Mouse (Mus musculus) left cerebral cortex, postnatal 25 days (tissue): ENCODE data around the gene Adgra3. TPM values are rescaled to one million over a fixed set of nuclear protein-coding genes. Genes with fewer than 3 reads are reported as not detected.

ENCODE experiments used
- DNase-seq, 2 experiments: peaks; one replicate each; pipeline ENCODE4 v3.0.0; 2022; ENCODE audit warnings: low spot score in 2 of 2, mixed read lengths in 1 of 2
- intact Hi-C: fragments of 180-260 bp; cut with DNase I; formaldehyde crosslinking; loops from one replicate; pipeline ENCODE4 v1.15.1; 2025
- total RNA-seq, 2 experiments: library from RNA; stranded (reverse); gene quantifications; 2 replicates each; pipeline ENCODE4 v1.2.3; 2021

The Adgra3 gene
- 10 to 100 TPM; 22.8 to 27.4 TPM for total RNA-seq

GRCm38 (mm10) chr5:50058421-50059286, at the start of gene Adgra3:
Gene Adgra3, minus strand, starts transcription at chr5:50059006.
- intact Hi-C loops = loop anchor here (5.0 kb wide), 1 partner anchor 159 kb away; no protein-coding TSS in a partner anchor
- DNase-seq = peak; percentile 20 to 41

DNA sequence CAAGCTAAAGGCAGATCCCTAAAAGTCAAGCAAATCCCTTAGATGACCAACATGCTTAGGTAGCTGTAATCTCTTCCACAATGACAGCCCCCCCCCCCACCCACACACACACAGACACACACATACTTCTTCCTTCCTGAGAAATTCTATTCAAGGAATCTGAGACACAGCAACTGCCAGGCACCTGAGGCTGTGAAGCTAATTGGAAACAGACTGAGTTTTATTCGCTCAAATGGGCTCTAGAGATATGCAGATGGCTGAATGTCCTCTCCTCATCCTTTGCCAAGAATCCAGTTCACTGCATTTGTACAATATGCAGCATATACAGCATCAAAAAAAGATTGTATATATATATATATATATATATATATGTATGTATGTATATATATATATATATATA, 24.6 kb upstream of the Adgra3 start:
- DNase-seq = peak in 1 of 2 experiments; percentile 8
- intact Hi-C loops = no loop called here

- peak in 1 of 2 experiments; percentile 47 for DNase-seq
- intact Hi-C loops = no loop called here
Measured at GRCm38 (mm10) chr5:50074245-50074644, 15.4 kb upstream of the Adgra3 start.

DNA sequence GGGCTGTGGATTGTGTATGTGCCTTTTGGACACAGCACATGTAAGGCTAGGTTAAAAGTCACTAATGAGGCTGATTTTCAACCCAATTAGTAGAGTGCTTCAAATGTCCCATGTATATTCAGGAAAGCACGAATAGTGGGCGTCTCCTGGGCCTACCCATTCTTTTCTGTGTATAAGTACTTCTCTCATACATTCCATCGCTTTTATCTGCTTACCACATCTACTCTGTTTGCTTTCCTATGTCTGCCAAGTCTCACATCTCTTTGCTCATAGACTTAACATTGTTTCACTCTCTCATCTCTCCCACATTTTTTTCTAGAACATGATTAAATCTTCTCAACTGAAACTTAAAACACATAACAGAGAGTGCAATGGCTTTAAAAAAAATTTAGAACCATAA, 5.4 kb upstream of the Adgra3 start:
- DNase-seq = no peak
- intact Hi-C loops = no loop called here

- intact Hi-C loops = loop anchor here (5.0 kb wide), 1 partner anchor 158 kb away; no protein-coding TSS in a partner anchor
- DNase-seq = no peak
Measured at GRCm38 (mm10) chr5:50059586-50059985, 780 bp upstream of the Adgra3 start.

DNA sequence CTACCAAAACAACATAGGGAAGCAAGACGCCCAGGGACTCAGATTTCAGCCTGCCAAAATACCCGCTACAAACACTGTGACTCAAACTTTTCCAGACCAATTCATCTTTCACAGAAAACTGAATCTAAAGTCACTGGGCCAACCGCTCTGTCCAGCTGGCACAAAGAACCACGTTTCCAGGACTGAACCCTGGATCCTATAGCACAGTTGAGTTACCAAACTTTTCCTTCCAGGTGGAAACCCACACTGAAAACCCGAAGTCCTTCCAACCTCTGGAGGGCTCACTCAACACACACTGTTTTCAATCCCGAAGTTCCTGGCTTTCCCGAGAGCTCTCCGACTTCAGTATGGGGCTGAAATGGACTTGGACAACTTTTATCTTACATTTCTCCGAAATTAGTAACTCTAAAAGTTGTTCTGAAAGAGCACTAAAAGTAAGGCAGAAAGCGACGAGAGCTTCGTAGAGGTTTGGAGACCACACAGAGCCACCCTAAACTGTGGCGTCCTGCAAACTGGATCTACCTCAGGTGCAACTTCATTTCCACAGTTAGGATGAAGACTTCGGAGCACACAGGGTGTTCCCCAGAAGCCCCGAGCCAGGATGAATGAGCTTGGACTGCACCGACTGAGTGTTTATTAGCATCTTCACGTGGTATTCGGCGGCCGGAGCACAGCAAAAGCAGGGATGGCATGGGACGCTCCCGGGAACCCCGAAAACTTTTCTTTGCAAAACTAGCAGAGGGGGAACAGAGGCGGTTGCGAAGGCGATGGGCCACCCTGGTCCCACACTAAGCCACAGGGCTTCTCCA, 990 bp downstream of the Adgra3 start:
- intact Hi-C loops = loop anchor here (5.0 kb wide), 1 partner anchor 159 kb away; no protein-coding TSS in a partner anchor

DNA sequence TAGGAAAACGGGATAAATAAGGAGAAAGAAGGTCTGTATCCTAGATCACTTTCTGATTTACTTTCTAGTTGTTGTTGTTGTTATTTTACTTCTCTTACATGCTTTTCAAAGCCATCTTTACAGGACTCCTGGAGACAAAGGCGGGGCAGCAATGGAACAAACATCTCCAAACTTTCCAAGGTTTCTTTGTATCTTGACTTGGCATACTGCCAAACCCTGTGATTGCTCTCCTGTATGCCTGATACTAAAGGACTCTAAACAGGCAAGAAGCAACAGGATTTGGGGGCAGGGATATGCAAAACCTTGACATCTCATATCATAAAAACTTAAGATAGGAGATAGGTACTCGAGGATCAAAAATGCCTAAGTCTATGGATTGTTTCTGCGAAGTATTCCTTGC, 6.3 kb downstream of the Adgra3 start:
- DNase-seq = no peak
- intact Hi-C loops = no loop called here

More for the DNA sequence above, 990 bp downstream of the Adgra3 start:
- no peak for DNase-seq

- intact Hi-C loops = no loop called here
- DNase-seq = no peak
Measured at GRCm38 (mm10) chr5:50050668-50051425, 8.0 kb downstream of the Adgra3 start.

DNA sequence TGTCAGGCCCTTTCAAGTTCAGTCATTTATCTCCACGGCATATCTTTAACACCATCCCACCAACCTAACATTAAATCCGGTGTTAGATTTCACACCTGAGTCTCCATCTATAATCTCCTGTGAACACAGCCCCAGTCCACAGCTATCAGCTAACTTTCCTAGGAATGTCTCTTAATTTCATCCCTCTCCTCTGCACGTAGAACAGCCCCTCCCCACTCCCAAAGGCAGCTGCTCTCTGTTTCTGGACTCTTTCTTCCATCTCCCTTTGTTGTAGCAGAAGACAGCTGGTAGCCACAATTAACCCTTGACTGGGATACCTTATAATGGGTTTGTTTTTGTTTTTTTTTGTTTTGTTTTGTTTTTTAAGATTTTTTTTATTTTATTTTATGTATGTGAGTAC, 8.8 kb downstream of the Adgra3 start:
- DNase-seq = no peak
- intact Hi-C loops = no loop called here

- intact Hi-C loops = no loop called here
- DNase-seq = no peak
Measured at GRCm38 (mm10) chr5:50049506-50049905, 9.3 kb downstream of the Adgra3 start.

DNA sequence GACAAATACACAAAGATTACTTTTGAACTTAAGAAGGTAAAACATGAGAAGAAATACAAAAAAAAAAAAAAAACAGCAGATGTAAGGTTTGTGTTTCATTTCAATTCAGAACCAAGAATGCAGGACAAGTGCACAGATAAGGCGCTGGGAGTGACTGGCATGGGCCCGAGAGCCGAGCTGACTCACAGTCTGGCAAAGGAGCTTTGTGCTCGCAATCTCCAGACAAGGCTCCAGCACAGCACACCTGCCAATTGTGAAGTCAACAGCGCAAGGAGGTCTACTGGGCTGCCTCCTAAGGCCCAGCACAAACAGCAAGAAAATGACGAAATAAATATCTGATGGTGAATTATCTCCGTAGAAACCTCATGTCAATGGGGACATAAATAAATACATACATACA, 9.8 kb downstream of the Adgra3 start:
- intact Hi-C loops = no loop called here
- peak in 1 of 2 experiments; percentile 15 for DNase-seq

DNA sequence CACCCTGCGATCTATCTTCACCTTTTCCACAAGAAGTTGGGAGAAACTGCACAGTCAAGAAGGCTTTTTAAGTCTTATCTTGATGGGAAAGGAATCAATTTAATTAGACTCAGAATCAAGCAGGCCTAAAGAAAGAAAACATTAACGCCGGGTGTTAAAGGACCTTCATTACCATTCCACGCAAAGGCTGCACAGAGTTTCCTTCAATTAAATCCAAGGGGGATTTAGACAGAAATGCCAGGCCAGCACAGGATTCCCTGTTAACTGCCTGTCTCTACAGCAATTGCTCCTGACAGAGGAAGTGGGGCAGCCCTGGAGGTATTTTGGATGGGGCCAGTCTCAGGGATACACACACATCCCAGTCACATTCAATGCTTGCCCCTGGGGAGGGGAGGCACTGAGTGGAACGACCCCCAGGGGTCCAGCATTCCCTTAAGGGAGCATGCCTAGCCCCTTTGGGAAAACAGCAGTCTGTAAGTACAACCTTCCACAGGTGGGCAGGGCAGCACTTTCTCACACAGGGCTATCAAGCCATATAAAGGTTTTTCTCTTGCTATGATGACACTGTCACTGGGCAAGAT, 10.4 kb downstream of the Adgra3 start:
- intact Hi-C loops = no loop called here

DNA sequence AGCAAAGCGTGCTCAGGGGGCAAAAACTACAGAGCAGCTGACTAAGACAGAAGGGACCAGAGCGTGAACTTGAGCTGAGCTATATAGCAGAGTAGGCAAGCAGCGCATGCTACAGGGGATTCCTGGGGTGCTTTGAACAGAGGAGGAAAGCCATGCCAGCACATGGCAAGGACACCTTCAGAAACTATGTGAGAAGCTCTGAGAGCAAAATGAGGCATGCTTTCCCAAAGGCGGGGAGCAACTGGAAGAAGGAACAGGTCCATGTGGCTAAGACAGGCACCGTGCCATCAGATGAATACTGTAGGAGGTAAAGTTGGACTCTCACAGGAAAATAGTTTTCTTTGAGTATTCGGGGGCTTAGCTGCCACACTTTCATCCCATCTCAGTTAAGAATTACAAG, 13.6 kb downstream of the Adgra3 start:
- intact Hi-C loops = no loop called here
- DNase-seq = peak in 1 of 2 experiments; percentile 31

More for the DNA sequence above, 10.4 kb downstream of the Adgra3 start:
- DNase-seq = no peak

DNA sequence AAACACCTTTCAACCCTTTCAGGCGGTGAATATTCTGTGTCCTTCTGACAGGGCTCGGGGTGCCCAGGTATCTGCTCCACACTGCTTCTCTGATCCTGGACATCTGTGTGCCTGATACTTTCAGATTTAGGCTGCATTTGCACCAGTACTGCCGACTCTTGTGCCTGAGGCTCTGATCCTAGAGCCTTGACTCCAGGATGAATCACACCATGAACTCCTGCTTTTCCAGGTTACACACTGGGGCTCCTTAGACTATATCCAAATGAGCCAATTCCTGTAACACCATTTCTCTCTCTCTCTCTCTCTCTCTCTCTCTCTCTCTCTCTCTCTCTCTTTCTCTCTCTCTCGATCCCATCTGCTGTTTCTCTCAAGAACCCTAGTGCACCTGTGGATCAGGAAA, 15.1 kb downstream of the Adgra3 start:
- intact Hi-C loops = no loop called here

DNA sequence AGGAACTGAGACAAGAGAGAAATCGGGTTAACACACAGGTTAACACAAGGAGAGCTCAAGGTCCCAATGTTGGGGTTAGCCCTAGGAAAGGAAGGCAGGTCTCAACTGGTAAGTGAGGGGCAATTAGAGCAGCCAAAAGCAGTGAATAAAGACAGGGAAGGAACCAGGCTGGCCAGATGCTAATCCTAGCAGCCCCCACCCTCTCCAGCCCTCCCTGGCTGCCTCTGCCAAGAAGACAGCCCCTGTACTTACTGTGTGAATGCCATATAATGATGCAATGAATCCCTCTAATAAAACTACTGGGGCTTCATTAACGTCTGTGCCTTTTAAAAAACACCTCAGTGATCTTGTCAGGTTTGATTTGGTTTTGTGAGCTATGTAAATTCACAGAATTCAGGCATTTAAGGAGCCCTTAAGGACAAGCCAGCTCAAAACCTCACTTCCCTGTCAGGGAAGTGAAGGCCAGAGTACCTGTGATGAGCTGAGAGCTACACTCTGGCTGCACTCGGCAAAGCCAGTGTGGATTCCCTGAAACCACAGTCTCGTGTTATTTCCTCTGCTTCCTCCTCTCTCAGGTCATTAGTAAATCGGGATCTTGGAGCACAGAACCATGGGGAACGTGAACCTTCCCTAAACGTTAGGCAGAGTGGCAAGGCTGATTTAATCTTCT, 16.4 kb downstream of the Adgra3 start:
- intact Hi-C loops = no loop called here
- DNase-seq = no peak

More for the DNA sequence above, 15.1 kb downstream of the Adgra3 start:
- no peak for DNase-seq

DNA sequence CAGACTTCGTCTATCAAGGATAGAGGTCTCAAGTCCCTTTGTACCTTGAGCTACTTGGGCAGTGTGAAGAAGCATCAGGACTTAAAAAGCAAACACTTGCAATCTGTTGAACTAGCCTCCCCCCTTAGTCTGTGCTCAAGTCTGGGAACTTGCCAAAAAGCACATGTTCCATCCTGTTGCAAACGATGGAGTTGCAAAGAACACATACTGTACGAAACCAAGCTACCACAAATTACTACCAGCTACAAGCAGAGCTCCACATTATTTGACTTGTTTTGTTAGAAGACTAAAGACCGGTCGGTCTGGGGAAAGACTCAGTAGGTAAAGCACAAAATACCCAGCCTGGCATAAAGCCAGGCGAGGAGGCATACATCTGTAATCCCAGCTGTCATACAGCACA, 19.3 kb downstream of the Adgra3 start:
- no peak for DNase-seq
- intact Hi-C loops = no loop called here

DNA sequence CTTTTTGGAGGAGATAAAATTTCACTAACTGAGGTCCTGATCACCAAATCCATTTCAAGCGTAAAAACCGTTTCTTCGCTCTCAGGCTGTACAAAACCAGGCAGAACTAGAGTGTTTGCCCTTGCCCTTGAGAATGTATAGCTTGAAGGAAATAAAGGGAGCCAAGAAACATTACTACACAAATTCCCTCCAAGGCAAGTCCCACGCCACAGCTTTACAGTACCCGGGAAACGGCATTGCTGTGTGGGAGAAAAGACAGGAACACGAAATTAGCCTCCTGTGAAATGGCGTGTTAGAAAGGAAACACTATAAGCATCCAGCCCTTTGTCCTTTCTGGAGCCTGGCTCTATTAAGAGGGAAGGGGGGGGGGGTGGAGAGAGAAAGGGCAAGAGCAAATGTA, 21.1 kb downstream of the Adgra3 start:
- intact Hi-C loops = no loop called here
- DNase-seq = peak in 1 of 2 experiments; percentile 31

DNA sequence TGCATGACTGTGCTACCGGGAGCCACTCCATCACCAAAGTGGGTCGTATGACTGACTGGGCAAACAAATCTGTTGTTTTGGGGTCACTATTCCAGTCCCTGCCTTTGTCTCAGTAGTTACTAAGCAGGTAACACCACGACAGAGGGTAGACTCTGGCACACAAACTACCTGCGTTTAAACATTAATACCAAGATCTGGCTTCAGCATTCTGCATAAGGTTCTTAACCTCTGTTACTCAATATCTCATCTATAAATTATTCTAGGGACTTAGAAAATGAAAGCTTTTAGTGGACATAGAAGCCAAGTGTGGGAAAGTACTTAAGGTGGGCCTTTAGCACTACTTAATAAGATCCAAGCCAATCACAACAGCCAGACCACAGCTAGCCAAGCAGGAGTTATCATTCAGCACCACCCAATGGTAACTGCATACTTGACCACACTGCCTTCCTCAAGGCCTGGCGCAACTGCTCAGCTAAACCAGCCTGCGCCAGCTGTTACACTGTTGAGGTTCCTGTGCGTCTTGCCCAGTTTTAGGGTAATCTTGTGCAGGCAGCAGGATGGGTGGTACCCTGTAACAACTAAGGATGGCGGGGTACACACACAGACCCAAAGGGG, 23.8 kb downstream of the Adgra3 start:
- no peak for DNase-seq
- intact Hi-C loops = loop anchor here (5.0 kb wide), 1 partner anchor 38 kb away; no protein-coding TSS in a partner anchor
